25 mouse cellular contexts compared by ENCODE assay signal in genomic region chr5:97466430-97467158, GRCm38 (mm10). TPM values are rescaled to one million over a fixed set of nuclear protein-coding genes. Genes with fewer than 3 reads are reported as not detected.
A peak's percentile ranks its signal among the peaks of the same experiment; 100 is the strongest.
DNase-seq lines count a peak whose midpoint lies in the region; ATAC-seq and TF ChIP-seq lines count a peak whose summit lies in the region.
"Had no signal": no experiment of that assay in that cellular context is flagged by ENCODE, and none has a peak within 500 bp of the region (broad histone marks: within the 10 kb centered on the region; RNA-seq: fewer than 3 reads in every experiment).

No protein-coding gene starts in this region.

- DNase-seq in embryonic facial prominence, embryonic 11.5 days (ENCODE audit: low spot score) = peak; percentile 3
- no peak for DNase-seq in embryonic facial prominence, embryonic 10.5 days (ENCODE audit: low spot score)
- peak; percentile 8 for DNase-seq in lung, embryonic 14.5 days
- DNase-seq in lung, adult 18-20 months = no peak
- peak; percentile 14 for DNase-seq in cerebellum, adult 8-10 months
- no peak for DNase-seq in layer of hippocampus, adult 11-12 months (ENCODE audit: low spot score)
- DNase-seq in kidney, adult 11 months = no peak
- DNase-seq: adrenal gland, adult 8-10 months; gastrocnemius, postnatal 25 days; kidney, adult 8-10 months; kidney, postnatal 25 days; layer of hippocampus, adult 9-11 months; lung, postnatal 14 days; thymus, adult 18-20 months had no signal

- H3K27ac ChIP-seq in embryonic facial prominence, embryonic 11.5 days (replicated peaks; ENCODE audit: low read depth, low read length) = no peak overlapping the region
- no peak overlapping the region for H3K27ac ChIP-seq in embryonic facial prominence, embryonic 10.5 days (replicated peaks)
- H3K27ac ChIP-seq in lung, embryonic 14.5 days (ENCODE audit: low read depth) = no peak overlapping the region
- H3K27ac ChIP-seq in forebrain, embryonic 15.5 days (replicated peaks) = peak overlapping the region; percentile 35
- H3K27ac ChIP-seq: limb, embryonic 13.5 days; liver, embryonic 15.5 days; neural tube, embryonic 15.5 days had no signal

- no peaks in the 10 kb centered on the region for H3K36me3 ChIP-seq in embryonic facial prominence, embryonic 11.5 days (replicated peaks; ENCODE audit: control insufficient read depth, insufficient read depth, low read depth, low read length)
- no peaks in the 10 kb centered on the region for H3K36me3 ChIP-seq in embryonic facial prominence, embryonic 10.5 days (replicated peaks)
- no peaks in the 10 kb centered on the region for H3K36me3 ChIP-seq in lung, embryonic 14.5 days (ENCODE audit: insufficient read depth)
- no peaks in the 10 kb centered on the region for H3K36me3 ChIP-seq in forebrain, embryonic 15.5 days
- H3K36me3 ChIP-seq: limb, embryonic 13.5 days; liver, embryonic 15.5 days; neural tube, embryonic 15.5 days had no signal

- no peaks in the 10 kb centered on the region for H3K4me1 ChIP-seq in embryonic facial prominence, embryonic 11.5 days (ENCODE audit: control insufficient read depth, insufficient read depth, low read length)
- no peaks in the 10 kb centered on the region for H3K4me1 ChIP-seq in embryonic facial prominence, embryonic 10.5 days
- no peaks in the 10 kb centered on the region for H3K4me1 ChIP-seq in lung, embryonic 14.5 days (ENCODE audit: insufficient read depth)
- H3K4me1 ChIP-seq in forebrain, embryonic 15.5 days = peaks cover 17% of the 10 kb centered on the region
- H3K4me1 ChIP-seq: limb, embryonic 13.5 days; liver, embryonic 15.5 days; megakaryocyte, embryonic 14.5 days; neural tube, embryonic 15.5 days had no signal

- H3K9me3 ChIP-seq in embryonic facial prominence, embryonic 11.5 days (replicated peaks; ENCODE audit: control insufficient read depth, low read length) = no peaks in the 10 kb centered on the region
- no peaks in the 10 kb centered on the region for H3K9me3 ChIP-seq in embryonic facial prominence, embryonic 10.5 days
- no peaks in the 10 kb centered on the region for H3K9me3 ChIP-seq in lung, embryonic 14.5 days (ENCODE audit: low read depth, low read length)
- H3K9me3 ChIP-seq in forebrain, embryonic 15.5 days = no peaks in the 10 kb centered on the region
- H3K9me3 ChIP-seq: limb, embryonic 13.5 days; liver, embryonic 15.5 days; neural tube, embryonic 15.5 days had no signal

- H3K27me3 ChIP-seq in embryonic facial prominence, embryonic 11.5 days (ENCODE audit: control insufficient read depth, insufficient read depth, low read length) = no peaks in the 10 kb centered on the region
- no peaks in the 10 kb centered on the region for H3K27me3 ChIP-seq in embryonic facial prominence, embryonic 10.5 days (replicated peaks; ENCODE audit: low read depth, poor library complexity, severe bottlenecking)
- H3K27me3 ChIP-seq in lung, embryonic 14.5 days (ENCODE audit: insufficient read depth, low read length) = no peaks in the 10 kb centered on the region
- H3K27me3 ChIP-seq in forebrain, embryonic 15.5 days = no peaks in the 10 kb centered on the region
- H3K27me3 ChIP-seq: CH12.LX; limb, embryonic 13.5 days; liver, embryonic 15.5 days; megakaryocyte, embryonic 14.5 days; neural tube, embryonic 15.5 days had no signal

- no peak overlapping the region for H3K9ac ChIP-seq in embryonic facial prominence, embryonic 11.5 days (replicated peaks; ENCODE audit: low read length)
- no peak overlapping the region for H3K9ac ChIP-seq in lung, embryonic 14.5 days
- no peak overlapping the region for H3K9ac ChIP-seq in forebrain, embryonic 15.5 days (replicated peaks)
- H3K9ac ChIP-seq: limb, embryonic 13.5 days; liver, embryonic 15.5 days; neural tube, embryonic 15.5 days had no signal

- ATAC-seq in embryonic facial prominence, embryonic 11.5 days (replicated peaks; ENCODE audit: insufficient number of reproducible peaks, low FRiP score, low TSS enrichment, low read depth) = no peak
- ATAC-seq in lung, embryonic 14.5 days (ENCODE audit: insufficient read depth) = no peak
- peak; percentile 64 for ATAC-seq in forebrain, embryonic 15.5 days (replicated peaks)

- WGBS in embryonic facial prominence, embryonic 11.5 days = 84% methylated on average over 10 of the region's 10 CpGs
- 83% methylated on average over 10 of the region's 10 CpGs for WGBS in embryonic facial prominence, embryonic 10.5 days
- WGBS in lung, embryonic 14.5 days = 71% methylated on average over 10 of the region's 10 CpGs
- 38% methylated on average over 10 of the region's 10 CpGs for WGBS in forebrain, embryonic 15.5 days

- no peak overlapping the region for H3K4me2 ChIP-seq in embryonic facial prominence, embryonic 11.5 days (ENCODE audit: low read depth, low read length)
- H3K4me2 ChIP-seq in lung, embryonic 14.5 days = no peak overlapping the region
- H3K4me2 ChIP-seq in forebrain, embryonic 15.5 days (replicated peaks) = no peak overlapping the region
- H3K4me2 ChIP-seq: limb, embryonic 13.5 days; liver, embryonic 15.5 days; neural tube, embryonic 15.5 days had no signal

- TF ChIP-seq CTCF in lung, embryonic 14.5 days (IDR thresholded peaks at IDR 0.05; ENCODE audit: low read depth) = no peak

- H3K4me3 ChIP-seq in embryonic facial prominence, embryonic 11.5 days (ENCODE audit: low read depth, low read length) = no peak overlapping the region
- H3K4me3 ChIP-seq in embryonic facial prominence, embryonic 10.5 days = no peak overlapping the region
- no peak overlapping the region for H3K4me3 ChIP-seq in lung, embryonic 14.5 days (ENCODE audit: low read depth, low read length)
- H3K4me3 ChIP-seq in forebrain, embryonic 15.5 days = no peak overlapping the region
- H3K4me3 ChIP-seq: erythroblast, embryonic 14.5 days; limb, embryonic 13.5 days; liver, embryonic 15.5 days; megakaryocyte, embryonic 14.5 days; myocyte; neural tube, embryonic 15.5 days had no signal

RNA-seq across cellular contexts. Expression of gene Gk2, which starts 9.8 kb away (rescaled TPM):
- polyA plus RNA-seq in embryonic facial prominence, embryonic 11.5 days (2014; fragmentation: Nextera tagmentation; extraction: Ambion mirVana) = not detected in 2 replicates
- polyA plus RNA-seq in embryonic facial prominence, embryonic 10.5 days (2016; fragmentation: Nextera tagmentation; extraction: Ambion mirVana) = not detected in 2 replicates
- not detected in 2 replicates for polyA plus RNA-seq in lung, embryonic 14.5 days (2014; fragmentation: Nextera tagmentation; extraction: Ambion mirVana)
- polyA plus RNA-seq in forebrain, embryonic 15.5 days (2015; fragmentation: Nextera tagmentation; extraction: Ambion mirVana) = not detected in 2 replicates
- polyA plus RNA-seq: erythroblast, embryonic 14.5 days; heart, postnatal 0 days; limb, embryonic 13.5 days; liver, embryonic 15.5 days; myocyte; neural tube, embryonic 15.5 days; stomach, embryonic 14.5 days; urinary bladder, adult 2 months had no signal

Comparison
In these comparisons a context has a peak if more than half of its experiments do, and no peak if none do; other contexts are left out.
1. DNase-seq: peak in embryonic facial prominence, embryonic 11.5 days (single experiment), lung, embryonic 14.5 days (single experiment) and cerebellum, adult 8-10 months (single experiment); none in embryonic facial prominence, embryonic 10.5 days (single experiment), lung, adult 18-20 months (0 of 2), layer of hippocampus, adult 11-12 months (single experiment) and kidney, adult 11 months (single experiment).